8 mouse cellular contexts compared by ENCODE assay signal in genomic region chr13:71105229-71105838, GRCm38 (mm10).
DNase-seq lines count a peak whose midpoint lies in the region; ATAC-seq and TF ChIP-seq lines count a peak whose summit lies in the region.

No protein-coding gene starts in this region.

- intact Hi-C loops in gastrocnemius, adult 2 months (cut with DNase I): loop anchor here (10.0 kb wide), 1 partner anchor 1929 kb away; no protein-coding TSS in a partner anchor

- peak; percentile 60 for DNase-seq in gastrocnemius, adult 2 months
- no peak for DNase-seq in gastrocnemius, postnatal 25 days
- DNase-seq in cerebellum, adult 9-10 months: peak; percentile 46
- peak; percentile 56 for DNase-seq in hindlimb bud, embryonic 11.5 days (ENCODE audit: extremely low spot score, low read depth, low spot score)
- peak; percentile 76 to 85 for DNase-seq in left cerebral cortex, adult 18-20 months (ENCODE audit: low spot score in 2 of 2)
- DNase-seq in right cerebral cortex, postnatal 4 days: peak; percentile 92

- peak; percentile 90 for ATAC-seq in frontal cortex, adult (ENCODE audit: low TSS enrichment)
- peak; percentile 90 for ATAC-seq in megakaryocyte progenitor cell, adult 5-6 weeks (replicated peaks; ENCODE audit: poor library complexity)

- no peak overlapping the region for H3K27ac ChIP-seq in gastrocnemius, adult 2 months

- H3K4me3 ChIP-seq in gastrocnemius, adult 2 months: peak overlapping the region; percentile 62

- TF ChIP-seq CTCF in gastrocnemius, adult 2 months (IDR thresholded peaks at IDR 0.05): peak; percentile 92
